Mouse (Mus musculus): ENCODE measurements at regions not wholly inside any gene's neighbourhood (a gene's known extent, or its start where the extent isn't known, plus 50 kb on each side); places are given as distances from the start of the nearest gene placed in this dataset.

DNA sequence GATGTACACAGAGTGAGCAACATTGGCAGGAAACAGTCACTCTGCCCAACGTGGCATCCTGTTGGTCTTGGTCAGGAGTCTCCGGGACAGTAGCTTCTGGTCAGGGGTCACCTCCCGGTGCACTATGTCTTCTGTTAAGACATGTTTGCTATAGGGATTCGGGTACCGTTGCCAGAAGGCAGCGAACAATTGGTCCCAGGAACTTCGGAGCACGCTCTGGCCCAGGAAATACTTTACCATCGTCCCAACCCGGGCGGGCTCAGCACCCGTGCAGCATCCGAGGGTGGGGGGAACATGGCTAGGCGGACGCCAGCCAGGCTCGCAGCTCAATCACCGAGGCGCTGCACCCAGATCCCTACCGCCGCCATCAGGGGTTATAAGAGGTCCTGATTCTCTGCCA, 80.6 kb upstream of the Adam23 start:
- no peak for DNase-seq (ENCODE audit: low read depth, low spot score)

- DNase-seq (ENCODE audit: low read depth, low spot score) = peak; percentile 88
Measured at GRCm38 (mm10) chr1:63367697-63368376, 77.9 kb upstream of the Adam23 start.

DNA sequence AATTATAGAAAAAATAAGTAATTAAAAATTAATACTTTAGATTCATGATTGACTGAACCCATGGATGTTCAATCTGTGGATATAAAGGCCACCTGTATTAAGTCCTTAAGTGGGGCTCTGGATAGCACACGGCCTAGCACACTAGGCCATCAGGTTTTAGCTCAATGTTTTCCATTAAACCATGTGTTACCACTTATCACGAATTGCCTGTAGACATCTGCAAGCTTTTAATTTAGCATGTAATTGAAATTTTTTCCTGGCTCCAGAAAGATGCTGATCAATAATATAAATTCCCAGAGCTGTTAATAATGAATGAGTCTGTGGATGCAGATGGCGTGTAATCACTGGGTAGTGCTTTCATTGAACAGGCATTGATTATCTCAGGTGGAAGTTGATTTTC, 76.8 kb upstream of the Adam23 start:
- no peak for DNase-seq (ENCODE audit: low read depth, low spot score)

GRCm38 (mm10) chr1:63369561-63369960, 76.1 kb upstream of the Adam23 start:
- no peak for DNase-seq (ENCODE audit: low read depth, low spot score)

DNA sequence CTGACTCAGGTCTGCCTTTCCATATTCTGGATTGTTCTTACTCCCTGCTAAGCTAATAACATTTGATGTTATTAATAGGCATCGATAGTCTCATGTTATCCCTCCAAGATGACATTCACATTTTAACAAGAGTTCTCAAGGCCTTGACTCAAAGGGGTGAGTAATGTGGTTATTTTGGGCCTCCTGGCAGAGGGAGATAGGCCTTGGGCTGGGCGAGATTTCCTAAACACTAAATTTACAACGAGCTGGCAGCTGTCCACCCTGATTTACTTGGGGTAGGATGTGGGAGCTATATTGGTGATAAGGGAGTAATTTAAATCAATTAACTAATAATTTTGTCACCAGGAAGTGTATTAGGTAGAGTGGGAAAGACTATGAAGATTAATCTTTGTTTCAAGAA, 62.6 kb upstream of the Adam23 start:
- DNase-seq (ENCODE audit: low read depth, low spot score) = no peak

GRCm38 (mm10) chr1:63385116-63385515, 60.6 kb upstream of the Adam23 start:
- DNase-seq (ENCODE audit: low read depth, low spot score) = peak; percentile 33

DNA sequence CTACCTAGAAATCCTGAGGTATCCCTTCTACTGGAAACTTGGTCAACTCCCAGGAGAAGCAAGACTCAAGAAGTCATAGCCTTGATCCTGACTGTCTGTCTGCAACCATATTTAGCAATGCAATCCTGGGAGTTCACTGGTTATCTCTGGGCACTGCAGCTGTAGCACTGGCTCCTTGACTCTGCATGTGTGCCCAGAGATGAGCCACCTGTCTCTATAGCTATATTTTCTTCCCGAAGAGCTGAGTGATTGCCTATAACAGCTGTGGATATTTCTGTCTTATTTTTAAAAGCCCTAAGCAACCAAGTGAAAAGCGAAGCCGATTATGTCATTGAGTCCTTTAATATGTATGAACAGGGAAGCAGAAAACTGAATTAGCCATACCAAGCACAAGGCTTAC, 50.3 kb upstream of the Adam23 start:
- no peak for DNase-seq (ENCODE audit: low read depth, low spot score)
